Mouse (Mus musculus): ENCODE results near the gene Prr14l. TPM values are rescaled to one million over a fixed set of nuclear protein-coding genes. Genes with fewer than 3 reads are reported as not detected.
"Not testable (repeated sequence)": the region's sequence is repeated elsewhere in the genome, so short reads cannot be mapped to it uniquely, and the experiment has no call there.

Gene Prr14l
- polyA plus RNA-seq, 1 experiment: 27.6 TPM

GRCm38 (mm10) chr5:32857781-32858220 is 3.7 kb upstream of the Prr14l start:
- H3K27ac ChIP-seq (ENCODE audit: control insufficient read depth, insufficient read depth, low read depth, low read length, poor library complexity): no peak overlapping the region
- peak overlapping the region; percentile 64 for H3K4me3 ChIP-seq (replicated peaks; ENCODE audit: control insufficient read depth, low read depth, low read length)
- WGBS: 2% methylated on average over 6 of the region's 6 CpGs
- TF ChIP-seq CTCF (IDR thresholded peaks at IDR 0.05; ENCODE audit: control insufficient read depth, insufficient read depth, low read length) (no peak), POLR2A (IDR thresholded peaks at IDR 0.05; ENCODE audit: borderline replicate concordance, control insufficient read depth, low read depth, low read length) (no peak)
- H3K4me1 ChIP-seq (ENCODE audit: control insufficient read depth, insufficient read depth, low read length): no peaks in the 10 kb centered on the region; the same call in 1 of the 2 replicates

- WGBS: 79% methylated on average over 3 of the region's 3 CpGs
- H3K4me1 ChIP-seq (ENCODE audit: control insufficient read depth, insufficient read depth, low read length); H3K27ac ChIP-seq (ENCODE audit: control insufficient read depth, insufficient read depth, low read depth, low read length, poor library complexity): not testable (repeated sequence)
These were observed 1.2 kb upstream of the Prr14l start for GRCm38 (mm10) chr5:32855274-32855673.

GRCm38 (mm10) chr5:32854818-32855217 is 762 bp upstream of the Prr14l start:
- no peak for TF ChIP-seq POLR2A (IDR thresholded peaks at IDR 0.05; ENCODE audit: borderline replicate concordance, control insufficient read depth, low read depth, low read length)
- no peak for TF ChIP-seq CTCF (IDR thresholded peaks at IDR 0.05; ENCODE audit: control insufficient read depth, insufficient read depth, low read length)
- H3K27ac ChIP-seq (ENCODE audit: control insufficient read depth, insufficient read depth, low read depth, low read length, poor library complexity): no peak overlapping the region
- no peak overlapping the region for H3K4me3 ChIP-seq (replicated peaks; ENCODE audit: control insufficient read depth, low read depth, low read length)
- 81% methylated on average over 4 of the region's 4 CpGs for WGBS
- H3K4me1 ChIP-seq (ENCODE audit: control insufficient read depth, insufficient read depth, low read length): no peaks in the 10 kb centered on the region; the same call in 1 of the 2 replicates

More at GRCm38 (mm10) chr5:32855274-32855673, 1.2 kb upstream of the Prr14l start:
- H3K4me3 ChIP-seq (replicated peaks; ENCODE audit: control insufficient read depth, low read depth, low read length): not testable (repeated sequence)

GRCm38 (mm10) chr5:32852026-32852425 is 2.0 kb downstream of the Prr14l start:
- no peaks in the 10 kb centered on the region; the same call in 1 of the 2 replicates for H3K4me1 ChIP-seq (ENCODE audit: control insufficient read depth, insufficient read depth, low read length)
- TF ChIP-seq CTCF (IDR thresholded peaks at IDR 0.05; ENCODE audit: control insufficient read depth, insufficient read depth, low read length): no peak
- TF ChIP-seq POLR2A (IDR thresholded peaks at IDR 0.05; ENCODE audit: borderline replicate concordance, control insufficient read depth, low read depth, low read length): no peak
- WGBS: 5% methylated on average over 6 of the region's 6 CpGs
- H3K4me3 ChIP-seq (replicated peaks; ENCODE audit: control insufficient read depth, low read depth, low read length): no peak overlapping the region
- H3K27ac ChIP-seq (ENCODE audit: control insufficient read depth, insufficient read depth, low read depth, low read length, poor library complexity): no peak overlapping the region

GRCm38 (mm10) chr5:32849580-32849979 is 4.5 kb downstream of the Prr14l start:
- not testable (repeated sequence) for H3K4me1 ChIP-seq (ENCODE audit: control insufficient read depth, insufficient read depth, low read length); H3K4me3 ChIP-seq (replicated peaks; ENCODE audit: control insufficient read depth, low read depth, low read length); H3K27ac ChIP-seq (ENCODE audit: control insufficient read depth, insufficient read depth, low read depth, low read length, poor library complexity)
- 81% methylated on average over 3 of the region's 3 CpGs for WGBS

GRCm38 (mm10) chr5:32849178-32849577 is 4.9 kb downstream of the Prr14l start:
- no peak overlapping the region for H3K27ac ChIP-seq (ENCODE audit: control insufficient read depth, insufficient read depth, low read depth, low read length, poor library complexity)
- no peaks in the 10 kb centered on the region; the same call in 1 of the 2 replicates for H3K4me1 ChIP-seq (ENCODE audit: control insufficient read depth, insufficient read depth, low read length)
- TF ChIP-seq POLR2A (IDR thresholded peaks at IDR 0.05; ENCODE audit: borderline replicate concordance, control insufficient read depth, low read depth, low read length) (no peak), CTCF (IDR thresholded peaks at IDR 0.05; ENCODE audit: control insufficient read depth, insufficient read depth, low read length) (no peak)
- 62% methylated on average over 3 of the region's 3 CpGs for WGBS
- no peak overlapping the region for H3K4me3 ChIP-seq (replicated peaks; ENCODE audit: control insufficient read depth, low read depth, low read length)

- no peak overlapping the region for H3K27ac ChIP-seq (ENCODE audit: control insufficient read depth, insufficient read depth, low read depth, low read length, poor library complexity)
- 93% methylated on average over 2 of the region's 2 CpGs for WGBS
- H3K4me3 ChIP-seq (replicated peaks; ENCODE audit: control insufficient read depth, low read depth, low read length): no peak overlapping the region
- no peak for TF ChIP-seq POLR2A (IDR thresholded peaks at IDR 0.05; ENCODE audit: borderline replicate concordance, control insufficient read depth, low read depth, low read length)
- TF ChIP-seq CTCF (IDR thresholded peaks at IDR 0.05; ENCODE audit: control insufficient read depth, insufficient read depth, low read length): peak; percentile 16; the same call in 1 of the 2 replicates
- no peaks in the 10 kb centered on the region; the same call in 1 of the 2 replicates for H3K4me1 ChIP-seq (ENCODE audit: control insufficient read depth, insufficient read depth, low read length)
These were observed 14.0 kb downstream of the Prr14l start for GRCm38 (mm10) chr5:32840029-32840428.

GRCm38 (mm10) chr5:32836976-32837375 is 17.1 kb downstream of the Prr14l start:
- 90% methylated on average over 5 of the region's 5 CpGs for WGBS
- no peak overlapping the region for H3K27ac ChIP-seq (ENCODE audit: control insufficient read depth, insufficient read depth, low read depth, low read length, poor library complexity)

GRCm38 (mm10) chr5:32834497-32834896 is 19.6 kb downstream of the Prr14l start:
- no peak overlapping the region for H3K4me3 ChIP-seq (replicated peaks; ENCODE audit: control insufficient read depth, low read depth, low read length)
- TF ChIP-seq POLR2A (IDR thresholded peaks at IDR 0.05; ENCODE audit: borderline replicate concordance, control insufficient read depth, low read depth, low read length): no peak
- TF ChIP-seq CTCF (IDR thresholded peaks at IDR 0.05; ENCODE audit: control insufficient read depth, insufficient read depth, low read length): no peak
- 59% methylated on average over 1 of the region's 1 CpGs for WGBS

More at GRCm38 (mm10) chr5:32836976-32837375, 17.1 kb downstream of the Prr14l start:
- no peak for TF ChIP-seq CTCF (IDR thresholded peaks at IDR 0.05; ENCODE audit: control insufficient read depth, insufficient read depth, low read length)
- TF ChIP-seq POLR2A (IDR thresholded peaks at IDR 0.05; ENCODE audit: borderline replicate concordance, control insufficient read depth, low read depth, low read length): no peak
- Histone ChIP-seq H3K4me1 (ENCODE audit: control insufficient read depth, insufficient read depth, low read length) (no peaks in the 10 kb centered on the region; the same call in 1 of the 2 replicates), H3K4me3 (replicated peaks; ENCODE audit: control insufficient read depth, low read depth, low read length) (no peak overlapping the region)

More at GRCm38 (mm10) chr5:32834497-32834896, 19.6 kb downstream of the Prr14l start:
- H3K27ac ChIP-seq (ENCODE audit: control insufficient read depth, insufficient read depth, low read depth, low read length, poor library complexity): no peak overlapping the region
- H3K4me1 ChIP-seq (ENCODE audit: control insufficient read depth, insufficient read depth, low read length): no peaks in the 10 kb centered on the region
